Mouse (Mus musculus) MN1 (cell line): ENCODE data around the gene Cd81.

Experiments used
- DNase-seq: peaks from one replicate; pipeline ENCODE4 v3.0.0-alpha.2; 2016; ENCODE audit warnings: low spot score

The Cd81 gene

DNA sequence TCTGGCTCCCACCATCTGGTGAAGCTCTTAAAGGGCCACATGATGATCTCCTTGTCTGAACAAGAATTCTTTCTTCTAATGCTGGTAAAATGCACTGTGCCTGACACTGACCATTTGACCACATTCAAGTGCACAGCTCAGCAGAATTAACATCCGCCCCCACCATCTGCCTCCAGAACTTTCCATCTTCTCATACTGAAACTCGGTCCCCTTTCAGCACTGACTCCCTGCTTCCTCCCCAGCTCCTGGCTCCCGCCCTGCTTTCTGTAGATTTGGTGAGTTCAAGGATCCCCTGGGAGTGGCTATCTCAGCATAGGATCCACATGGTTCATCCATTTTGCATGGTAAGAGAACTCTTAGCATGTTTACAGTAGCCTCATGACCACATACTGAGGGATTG, 31.8 kb upstream of the Cd81 start:
- DNase-seq: no peak

DNA sequence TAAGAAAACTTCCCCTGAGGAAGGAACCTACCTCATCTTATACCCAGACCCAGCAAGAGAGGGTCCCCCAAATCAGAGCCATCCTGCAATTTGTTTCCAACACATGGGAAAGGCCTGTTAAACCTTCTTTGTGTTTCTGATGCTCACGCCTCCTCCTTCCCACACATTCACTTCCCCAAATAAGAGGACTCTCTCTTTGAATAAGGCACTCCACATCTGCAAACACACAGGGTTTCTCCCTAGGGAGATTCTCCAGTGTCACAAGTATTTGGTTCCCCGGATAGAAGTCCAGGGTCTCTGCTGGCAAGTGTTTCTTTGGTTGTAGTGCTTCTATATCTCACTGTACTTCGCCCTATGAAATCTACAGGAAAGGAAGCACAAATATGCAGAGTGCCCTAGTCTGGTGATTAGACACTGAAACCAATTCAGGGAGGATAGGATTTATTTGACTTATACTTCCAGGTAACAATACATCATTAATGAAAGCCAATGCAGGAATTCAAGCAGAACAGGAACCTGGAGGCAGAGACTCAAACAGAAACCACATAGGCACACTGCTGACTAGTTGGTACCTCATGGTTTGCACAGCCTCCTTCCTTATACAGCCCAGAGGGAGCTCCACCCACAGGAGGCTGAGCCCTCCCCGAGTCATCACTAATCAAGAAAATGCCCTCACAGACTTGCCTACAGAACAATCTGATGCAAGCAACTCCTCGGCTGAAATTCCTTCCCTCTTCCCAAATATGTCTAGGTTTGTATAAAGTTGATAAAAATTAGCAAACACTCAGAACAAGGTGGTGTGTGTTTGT, 31.0 kb upstream of the Cd81 start:
- DNase-seq: no peak

DNA sequence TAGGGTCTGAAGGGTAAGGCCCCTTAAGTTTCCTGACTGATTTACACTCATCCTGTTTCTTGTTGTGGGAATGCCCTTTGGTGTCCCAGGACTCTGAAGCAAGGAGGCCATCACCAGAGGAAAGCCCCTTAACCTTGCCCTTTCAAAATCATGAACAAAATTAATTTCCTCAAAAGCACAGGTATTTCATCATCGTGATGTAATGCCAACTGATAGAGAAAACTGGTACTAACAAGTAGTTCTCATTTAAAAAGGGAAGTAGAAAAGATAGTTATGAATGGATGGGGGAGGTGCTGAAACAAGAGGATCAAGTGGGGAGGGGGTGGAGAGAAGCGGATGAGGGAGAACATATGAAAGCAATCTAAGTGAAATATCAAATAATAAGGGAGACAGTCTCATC, 29.0 kb upstream of the Cd81 start:
- no peak for DNase-seq

- DNase-seq: no peak
Measured at GRCm38 (mm10) chr7:143024293-143024692, 28.2 kb upstream of the Cd81 start.

DNA sequence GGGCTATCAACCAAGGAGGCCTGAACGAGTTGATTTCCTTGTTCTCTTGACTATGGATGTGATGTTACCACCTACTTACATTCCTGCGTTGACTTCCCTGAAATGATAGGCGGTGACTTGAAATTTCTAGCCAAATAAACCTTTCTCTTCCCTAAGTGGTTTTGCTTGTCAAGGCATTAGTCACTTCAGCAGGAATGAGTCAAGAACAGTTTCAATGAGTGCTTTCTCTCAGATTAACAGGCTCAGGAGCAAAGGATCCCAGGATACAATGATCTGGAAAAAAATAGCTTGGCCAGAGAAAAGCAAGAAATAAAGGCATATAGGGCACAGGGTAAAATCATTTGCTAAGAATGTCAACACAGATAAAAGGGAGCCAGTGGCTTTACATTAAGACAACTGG, 27.0 kb upstream of the Cd81 start:
- no peak for DNase-seq

DNA sequence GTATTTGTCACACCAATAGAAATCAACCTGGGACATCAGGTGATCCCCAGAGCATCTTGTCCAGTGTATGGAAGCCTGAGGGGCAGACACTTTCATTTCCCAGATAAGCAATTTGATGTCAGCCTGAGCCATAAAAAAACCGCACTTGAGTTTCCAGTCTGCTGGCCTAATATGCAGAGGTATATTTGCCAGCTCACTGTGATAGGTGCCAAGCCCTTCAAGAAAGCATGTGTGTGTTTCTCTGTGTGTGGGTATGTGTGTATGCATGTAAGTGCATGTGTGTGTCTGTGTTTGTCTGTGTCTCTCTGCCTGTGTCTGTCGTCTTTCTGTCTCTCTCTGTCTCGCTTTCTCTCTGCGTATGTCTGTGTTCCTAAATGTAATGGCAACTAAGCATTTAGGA, 25.3 kb upstream of the Cd81 start:
- DNase-seq: no peak

- no peak for DNase-seq
Measured at GRCm38 (mm10) chr7:143031816-143032215, 20.7 kb upstream of the Cd81 start.

DNA sequence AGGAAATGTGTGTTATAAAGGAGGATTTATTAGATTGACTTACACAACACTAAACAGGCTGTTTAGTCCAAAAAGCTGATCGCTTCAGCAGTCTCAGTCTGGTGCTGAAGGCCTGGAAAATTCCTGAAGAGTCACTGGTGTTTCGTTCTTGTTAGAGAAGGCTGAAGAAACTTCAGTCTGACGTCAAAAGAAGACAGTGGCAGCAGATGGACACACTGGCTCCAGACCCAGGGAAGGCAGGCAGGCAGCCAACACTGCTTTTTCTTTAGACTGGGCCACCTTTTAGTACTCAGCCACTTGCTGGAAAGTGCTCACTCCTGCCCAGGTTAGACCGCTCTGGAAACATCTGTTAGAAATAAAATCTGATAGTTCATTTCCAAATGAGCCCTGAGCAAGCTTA, 19.0 kb upstream of the Cd81 start:
- no peak for DNase-seq

- no peak for DNase-seq
Measured at GRCm38 (mm10) chr7:143034112-143034511, 18.4 kb upstream of the Cd81 start.

- DNase-seq: no peak
Measured at GRCm38 (mm10) chr7:143034519-143035450, 17.8 kb upstream of the Cd81 start.

DNA sequence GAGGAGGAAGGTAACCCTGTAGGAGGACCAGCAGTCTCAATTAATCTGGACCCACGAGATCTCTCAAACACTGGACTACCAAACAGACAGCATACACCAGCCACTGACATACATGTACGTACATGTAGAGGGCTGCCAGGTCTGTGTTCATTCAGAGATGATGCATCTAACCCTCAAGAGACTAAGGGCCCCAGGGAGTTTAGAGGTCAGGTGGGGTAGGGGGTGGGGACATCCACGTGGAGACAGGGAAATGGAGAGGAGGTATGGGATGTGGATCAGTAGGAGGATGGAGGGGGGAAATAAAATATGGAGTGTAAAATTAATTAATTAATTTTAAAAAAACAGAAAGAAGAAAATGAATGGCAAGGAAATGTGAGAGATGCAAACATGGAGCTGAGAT, 15.8 kb upstream of the Cd81 start:
- DNase-seq: no peak

DNA sequence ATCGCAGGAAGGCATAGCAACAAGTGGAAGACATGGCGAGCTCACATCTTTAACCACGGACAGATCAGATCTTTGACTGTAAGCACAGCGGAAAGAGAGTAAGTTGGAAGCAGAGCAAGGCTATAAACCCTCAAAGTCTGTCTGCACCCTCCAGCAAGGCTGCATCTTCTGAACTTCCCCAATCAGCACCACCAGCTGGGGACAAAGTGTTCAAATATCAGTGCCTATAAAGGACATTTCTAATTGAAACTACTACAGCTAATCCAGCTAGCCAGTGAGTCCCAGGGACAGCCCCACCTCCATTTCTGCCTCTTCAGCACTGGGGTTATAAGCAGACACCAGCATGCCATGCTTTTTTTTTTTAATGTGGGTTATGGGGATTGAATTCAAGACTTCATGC, 15.2 kb upstream of the Cd81 start:
- no peak for DNase-seq

GRCm38 (mm10) chr7:143038174-143038931, 14.2 kb upstream of the Cd81 start:
- no peak for DNase-seq

DNA sequence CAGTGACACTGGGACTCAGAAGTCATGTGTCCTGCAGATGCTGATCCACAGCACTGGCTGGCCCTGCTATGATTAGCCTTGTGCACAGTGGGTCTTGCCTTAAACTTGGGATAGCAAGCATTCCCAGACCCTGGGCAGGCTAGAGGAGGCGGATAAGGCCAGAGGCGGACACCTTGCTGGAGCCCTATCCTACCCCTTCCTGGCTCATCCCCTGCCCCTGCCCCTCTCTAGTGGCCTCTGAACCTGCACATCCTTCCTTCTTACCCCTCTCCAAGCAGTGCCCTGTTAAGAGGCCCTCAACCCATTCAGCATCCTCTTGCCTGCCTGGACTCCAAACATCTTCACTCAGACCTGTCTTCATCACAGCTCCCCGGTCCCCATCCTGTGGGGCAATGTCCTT, 12.0 kb upstream of the Cd81 start:
- DNase-seq: no peak

DNA sequence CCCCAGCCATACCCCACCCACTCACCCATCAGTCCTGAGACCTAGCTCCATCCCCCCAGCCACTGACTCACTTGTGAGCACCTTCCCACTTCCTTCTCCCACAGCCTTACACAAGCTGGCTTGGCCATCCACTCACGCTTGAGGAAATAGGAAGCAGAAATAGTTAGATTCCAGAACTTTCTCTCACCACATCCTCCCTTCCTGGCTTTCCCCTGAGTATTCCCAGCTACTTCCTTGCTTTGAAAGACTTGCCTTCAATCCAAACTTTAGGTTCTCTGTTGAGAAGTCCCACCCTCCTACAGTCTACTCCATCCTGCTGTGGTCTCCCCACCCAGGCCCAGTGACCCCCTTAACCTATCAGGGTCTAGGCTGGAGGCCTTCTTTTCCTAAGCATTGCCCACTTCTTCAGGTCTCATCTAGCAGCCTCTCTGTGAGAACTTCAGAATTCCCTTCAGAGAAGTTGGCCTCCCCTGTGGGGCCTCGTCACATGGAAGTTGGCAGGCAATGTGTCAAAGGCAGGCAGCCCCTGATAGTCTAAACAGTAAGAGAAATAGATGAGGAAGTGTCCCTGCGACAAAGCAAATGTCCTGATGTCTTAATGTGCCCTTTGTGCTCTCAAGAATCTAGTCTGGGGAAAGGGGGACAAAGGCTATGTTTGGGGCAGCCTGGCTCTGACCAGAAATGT, 11.3 kb upstream of the Cd81 start:
- DNase-seq: no peak

- DNase-seq: no peak
Measured at GRCm38 (mm10) chr7:143042089-143042488, 10.4 kb upstream of the Cd81 start.

DNA sequence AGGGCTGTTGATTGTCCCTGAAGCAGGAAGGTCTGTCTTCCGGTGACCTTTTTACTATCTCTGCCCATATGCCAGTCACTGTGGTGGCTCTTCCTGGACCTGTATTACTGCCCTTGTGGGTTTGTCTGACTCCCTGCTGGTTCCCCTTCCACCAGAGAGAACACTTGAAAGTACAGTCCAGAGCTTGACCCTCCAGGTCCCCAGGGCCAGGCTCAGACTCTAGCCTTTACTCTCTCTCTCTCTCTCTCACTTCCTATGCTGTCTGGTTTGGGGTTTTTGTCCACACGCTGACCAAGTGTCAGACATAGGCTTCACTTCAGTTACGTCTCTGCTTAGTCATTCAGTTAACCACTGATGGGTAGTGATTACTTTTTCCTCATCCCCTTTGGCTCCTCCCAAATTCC, 9.6 kb upstream of the Cd81 start:
- no peak for DNase-seq

DNA sequence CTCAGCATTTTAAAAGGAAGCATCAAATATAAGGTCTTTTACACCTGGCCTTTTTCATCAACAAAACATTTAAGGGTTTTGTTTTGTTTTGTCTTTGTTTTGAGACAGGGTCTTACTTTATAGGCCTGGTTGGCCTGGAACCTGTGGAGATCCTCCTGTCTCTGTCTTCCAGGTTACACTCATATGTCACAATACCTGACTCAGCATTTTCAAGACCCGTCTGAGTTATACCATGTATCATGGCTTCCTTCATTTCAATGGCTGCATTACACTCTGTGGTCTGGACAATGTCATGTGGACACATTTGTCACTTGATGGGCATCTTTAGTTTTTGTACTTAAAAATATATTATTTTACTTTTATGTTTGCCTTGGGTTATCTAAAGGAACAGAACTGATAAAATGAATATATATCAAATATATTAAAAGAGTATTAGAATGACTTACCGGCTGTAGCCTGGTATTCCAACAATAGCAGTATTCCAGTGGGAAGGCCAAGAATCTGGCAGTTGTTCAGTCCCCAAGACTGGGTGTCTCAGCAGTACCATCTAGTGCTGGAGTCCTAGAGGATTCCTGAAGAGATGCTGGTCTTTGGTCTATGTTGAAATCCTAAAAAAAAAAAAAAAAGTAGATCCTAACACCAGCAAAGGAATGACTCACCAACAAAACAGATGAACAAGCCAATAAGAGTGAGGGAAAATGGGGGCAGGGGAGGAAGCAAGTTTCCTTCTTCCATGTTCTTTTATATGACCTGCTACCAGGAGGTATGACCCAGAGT, 8.3 kb upstream of the Cd81 start:
- DNase-seq: no peak

DNA sequence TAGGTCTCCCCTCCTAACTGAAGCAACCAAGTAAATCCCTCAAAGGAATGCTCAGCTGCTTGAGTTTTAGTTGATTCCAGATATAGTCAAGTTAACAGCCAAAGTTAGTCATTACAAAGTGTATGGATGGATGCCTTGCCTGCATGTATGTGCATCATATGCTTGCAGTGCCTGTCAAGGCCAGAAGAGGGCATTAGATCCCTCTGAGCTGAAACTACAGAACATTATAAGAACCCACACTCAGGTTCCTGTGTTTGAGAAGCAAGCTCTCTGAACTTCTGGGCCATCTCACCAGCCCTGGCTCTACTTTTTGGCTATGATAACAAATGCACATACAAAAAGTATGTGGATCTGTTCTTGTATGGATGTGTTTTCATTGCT, 7.7 kb upstream of the Cd81 start:
- DNase-seq: no peak

DNA sequence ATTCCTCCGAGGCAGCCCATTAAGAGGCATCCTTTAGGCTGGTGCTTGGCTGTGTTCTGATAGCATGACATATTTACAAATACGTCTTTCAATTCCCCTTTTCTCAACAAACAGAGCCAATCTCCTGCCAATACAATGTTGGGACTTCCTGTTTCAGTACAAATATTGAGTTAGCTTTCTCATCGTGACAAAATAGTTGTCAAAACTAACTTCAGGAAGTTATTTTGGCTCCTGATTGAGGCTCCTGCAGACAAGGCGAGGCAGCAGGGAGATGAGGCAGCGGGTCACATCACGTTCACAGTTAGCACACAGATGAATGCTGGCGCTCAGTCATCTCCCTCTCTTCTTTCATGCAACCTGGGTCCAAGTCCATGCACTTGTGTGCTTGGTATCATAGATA, 6.2 kb upstream of the Cd81 start:
- DNase-seq: no peak

GRCm38 (mm10) chr7:143049331-143049730, 3.2 kb upstream of the Cd81 start:
- no peak for DNase-seq
